Mouse (Mus musculus): ENCODE data around the gene Itgam.

DNA sequence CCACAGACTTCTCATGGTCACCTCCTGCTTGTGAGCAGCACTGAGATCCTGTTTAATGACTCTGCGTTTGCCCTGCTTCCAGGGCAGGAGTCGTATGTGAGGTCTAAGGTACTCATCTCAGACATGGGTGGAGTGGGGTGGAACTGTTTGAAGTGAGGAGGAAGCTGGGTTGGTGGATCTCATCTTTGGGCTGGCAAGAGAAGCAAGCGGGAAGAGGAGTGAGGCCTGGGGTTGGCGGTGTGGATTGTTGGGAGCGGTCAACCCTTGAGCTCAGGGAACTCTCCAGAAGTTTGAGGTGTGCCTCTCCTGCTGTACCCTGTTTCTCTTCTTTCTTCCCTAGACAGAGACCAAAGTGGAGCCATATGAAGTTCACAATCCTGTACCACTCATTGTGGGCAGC lies 54.0 kb downstream of the Itgam start:
- no peak for TF ChIP-seq CTCF (IDR thresholded peaks at IDR 0.05; ENCODE audit: insufficient read depth, low read depth, low read length)
- no peak for TF ChIP-seq POLR2A (IDR thresholded peaks at IDR 0.05; ENCODE audit: insufficient read depth, low read depth, low read length)
